Mouse (Mus musculus) embryonic facial prominence, embryonic 13.5 days (tissue): Measurements from ENCODE around the gene Arrb2. TPM values are rescaled to one million over a fixed set of nuclear protein-coding genes. Genes with fewer than 3 reads are reported as not detected.
"Not testable (repeated sequence)": the region's sequence is repeated elsewhere in the genome, so short reads cannot be mapped to it uniquely, and the experiment has no call there.

Experiments used
- ATAC-seq: fragments of 200-750 bp; cut with Nextera tagmentation; 2 replicates; pipeline ENCODE4 v1.8.0; 2017; ENCODE audit warnings: low read depth; ENCODE audit not compliant: insufficient number of reproducible peaks, insufficient read depth, low FRiP score, low TSS enrichment
- H3K27ac ChIP-seq: fragments of 300-500 bp; sonication (generic); 2 replicates; pipeline ENCODE4 v1.5.1; 2015; ENCODE audit warnings: moderate library complexity, mild to moderate bottlenecking, inconsistent platforms
- H3K27me3 ChIP-seq: fragments of 300-500 bp; sonication (generic); 2 replicates; pipeline ENCODE4 v1.6.1; 2015; ENCODE audit warnings: mild to moderate bottlenecking, inconsistent platforms
- H3K36me3 ChIP-seq: fragments of 300-500 bp; sonication (generic); 2 replicates; pipeline ENCODE4 v1.6.1; 2015; ENCODE audit warnings: mild to moderate bottlenecking, inconsistent platforms
- H3K4me1 ChIP-seq: fragments of 300-500 bp; sonication (generic); 2 replicates; pipeline ENCODE4 v1.6.1; 2015; ENCODE audit warnings: inconsistent platforms
- H3K4me2 ChIP-seq: fragments of 300-500 bp; sonication (generic); 2 replicates; pipeline ENCODE4 v1.6.1; 2015; ENCODE audit warnings: moderate library complexity, mild to moderate bottlenecking, inconsistent platforms
- H3K4me3 ChIP-seq: fragments of 300-500 bp; sonication (generic); 2 replicates; pipeline ENCODE4 v1.5.1; 2015; ENCODE audit warnings: mild to moderate bottlenecking, inconsistent platforms
- H3K9ac ChIP-seq: fragments of 300-500 bp; sonication (generic); 2 replicates; pipeline ENCODE4 v1.6.1; 2015; ENCODE audit warnings: mild to moderate bottlenecking, inconsistent platforms
- H3K9me3 ChIP-seq: fragments of 300-500 bp; sonication (generic); 2 replicates; pipeline ENCODE4 v1.6.1; 2016; ENCODE audit warnings: inconsistent platforms
- WGBS: fragments of 180-500 bp; shearing (Covaris S2); methylation state at CpG from one replicate; pipeline ENCODE4 v1.1.7; 2015; ENCODE audit warnings: mixed read lengths; 5-methylcytosine and 5-hydroxymethylcytosine counted together
- microRNA-seq: library from miRNA; unstranded; fragments of <30 nt; microRNA quantifications from one replicate; pipeline ENCODE4, GENCODE M21; 2016
- polyA plus RNA-seq: library from polyadenylated mRNA; unstranded; fragments of >200 nt; fragmentation: Nextera tagmentation; extraction: Ambion mirVana; gene quantifications from 2 replicates; pipeline ENCODE4 v1.2.1, GENCODE M21; 2015

The Arrb2 gene
- polyA plus RNA-seq, 1 experiment from 2014 or later = 18.1 TPM

DNA sequence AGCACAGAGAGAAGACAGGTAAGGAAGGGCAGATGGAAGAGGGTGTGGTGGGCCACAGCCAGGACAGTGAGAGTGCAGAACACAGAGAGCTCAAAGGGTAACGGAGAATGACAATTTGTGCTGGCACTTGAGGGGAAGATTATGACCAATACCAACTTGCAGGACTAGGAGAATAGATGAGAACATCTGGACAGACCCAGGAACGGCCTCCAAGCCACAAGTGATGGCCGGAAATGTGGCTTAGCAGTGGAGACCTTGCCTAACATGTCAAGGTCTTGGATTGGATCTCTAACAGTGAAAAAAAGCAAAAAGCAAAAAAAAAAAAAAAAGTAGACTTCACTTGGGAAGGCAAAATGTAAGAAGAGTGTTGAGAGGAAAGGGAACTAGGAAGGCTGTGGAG is 37.3 kb downstream of the Arrb2 start:
- no peaks in the 10 kb centered on the region for H3K9me3 ChIP-seq
- H3K9ac ChIP-seq = no peak overlapping the region
- H3K27ac ChIP-seq = no peak overlapping the region
- ATAC-seq = no peak
- H3K4me1 ChIP-seq = peaks cover 12% of the 10 kb centered on the region
- H3K4me2 ChIP-seq = no peak overlapping the region
- 84% methylated on average over 3 of the region's 3 CpGs for WGBS
- H3K4me3 ChIP-seq = no peak overlapping the region
- no peaks in the 10 kb centered on the region for H3K36me3 ChIP-seq
- peaks cover 16% of the 10 kb centered on the region for H3K27me3 ChIP-seq

DNA sequence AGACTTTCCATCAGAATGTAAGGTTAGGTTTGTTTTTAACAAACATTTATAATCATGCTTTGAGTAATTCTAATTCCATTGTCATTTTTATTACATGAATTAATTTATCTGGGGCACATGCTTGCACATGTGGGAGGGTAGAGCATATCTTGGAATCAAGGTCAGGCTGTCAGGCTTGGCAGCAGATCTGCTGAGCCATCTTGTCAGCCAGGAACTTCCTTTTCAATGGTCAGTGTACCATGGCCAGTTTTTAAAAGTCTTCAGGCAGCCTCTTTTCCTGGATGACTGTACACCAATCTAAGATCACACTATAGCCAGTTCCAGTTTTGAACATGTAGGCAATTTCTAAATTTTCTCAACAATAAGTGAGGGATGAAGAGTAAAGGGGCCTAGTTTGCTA is 40.3 kb downstream of the Arrb2 start:
- Histone ChIP-seq H3K27ac (no peak overlapping the region), H3K4me2 (no peak overlapping the region), H3K27me3 (no peaks in the 10 kb centered on the region), H3K4me3 (no peak overlapping the region), H3K9ac (no peak overlapping the region), H3K9me3 (no peaks in the 10 kb centered on the region), H3K4me1 (no peaks in the 10 kb centered on the region), H3K36me3 (no peaks in the 10 kb centered on the region)
- ATAC-seq = no peak

DNA sequence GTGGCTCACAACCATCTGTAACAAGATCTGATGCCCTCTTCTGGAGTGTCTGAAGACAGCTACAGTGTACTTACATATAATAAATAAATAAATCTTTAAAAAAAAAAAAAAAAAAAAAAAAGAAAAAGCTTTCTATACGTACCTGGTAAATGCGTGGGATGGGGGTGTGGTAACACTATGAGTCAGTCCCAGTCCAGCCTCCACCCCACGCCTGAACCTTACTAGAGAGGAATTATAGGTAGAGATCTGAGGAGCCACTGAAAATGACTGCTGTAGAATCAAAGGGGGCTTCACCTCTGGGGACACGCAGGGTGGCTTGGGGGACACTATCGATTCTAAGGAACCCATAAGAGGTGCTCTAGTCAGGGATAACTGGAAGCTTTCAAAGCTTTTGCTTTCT is 40.9 kb downstream of the Arrb2 start:
- WGBS = 85% methylated on average over 5 of the region's 5 CpGs
- not testable (repeated sequence) for H3K4me1 ChIP-seq, H3K9me3 ChIP-seq

DNA sequence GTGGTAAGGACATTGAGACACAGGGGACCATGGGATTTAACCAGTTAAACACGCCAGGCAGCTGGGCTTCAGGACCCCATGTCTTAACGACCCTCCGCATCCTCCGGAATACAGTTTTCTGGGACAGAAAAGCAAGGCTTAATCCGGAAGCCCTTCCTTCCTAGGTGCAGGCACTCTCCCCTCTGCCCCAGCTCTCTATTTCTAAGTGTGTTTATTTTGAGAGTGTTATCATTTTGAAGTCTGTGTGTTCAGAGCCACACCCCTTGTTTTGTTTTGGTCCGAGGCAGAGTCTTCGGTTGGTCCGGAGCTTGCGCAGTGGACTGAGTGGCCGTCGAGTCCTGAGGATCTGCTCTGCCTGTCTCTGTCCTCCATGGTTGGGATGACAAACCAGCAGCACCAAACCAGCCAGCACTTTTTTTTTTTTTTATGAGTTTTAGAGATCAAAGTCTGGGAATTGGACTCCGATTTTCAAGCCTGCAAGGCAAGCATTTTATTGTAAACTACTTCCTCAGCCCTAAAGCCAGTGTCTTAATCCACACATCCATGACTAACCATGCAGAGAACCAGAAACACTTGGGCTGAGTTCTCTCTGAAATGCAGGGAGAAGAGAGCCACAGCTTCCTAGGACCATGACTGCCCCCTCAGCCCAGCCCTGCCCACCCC is 42.6 kb downstream of the Arrb2 start:
- Histone ChIP-seq H3K27me3 (no peaks in the 10 kb centered on the region), H3K9ac (no peak overlapping the region), H3K9me3 (no peaks in the 10 kb centered on the region), H3K27ac (no peak overlapping the region), H3K36me3 (no peaks in the 10 kb centered on the region), H3K4me3 (no peak overlapping the region), H3K4me1 (no peaks in the 10 kb centered on the region), H3K4me2 (no peak overlapping the region)
- 72% methylated on average over 12 of the region's 12 CpGs for WGBS
- no peak for ATAC-seq

More for the DNA sequence above, 40.9 kb downstream of the Arrb2 start:
- not testable (repeated sequence) for H3K36me3 ChIP-seq, H3K27me3 ChIP-seq, H3K4me2 ChIP-seq, H3K4me3 ChIP-seq, H3K27ac ChIP-seq, H3K9ac ChIP-seq, ATAC-seq

DNA sequence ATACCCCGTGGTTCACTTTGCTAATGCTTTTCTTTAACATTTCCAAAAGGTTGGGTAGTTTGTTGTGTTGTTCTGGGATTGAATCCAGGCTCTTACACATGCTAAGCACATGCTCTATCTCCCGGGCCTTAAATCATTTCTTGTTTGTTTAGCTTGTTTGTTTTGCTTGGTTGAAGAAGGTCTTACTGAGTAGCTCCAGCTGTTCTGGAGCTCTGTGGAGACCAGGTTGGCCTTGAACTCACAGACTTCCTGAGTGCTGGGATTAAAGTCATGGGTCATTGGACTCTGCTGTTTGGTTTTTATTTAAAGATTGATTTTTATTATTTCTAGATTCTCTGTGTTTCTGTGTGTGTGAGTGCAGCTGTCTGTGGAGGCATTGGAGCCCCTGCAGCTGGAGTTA is 53.1 kb downstream of the Arrb2 start:
- Histone ChIP-seq H3K9me3 (no peaks in the 10 kb centered on the region), H3K36me3 (no peaks in the 10 kb centered on the region), H3K27ac (no peak overlapping the region), H3K4me1 (no peaks in the 10 kb centered on the region), H3K27me3 (no peaks in the 10 kb centered on the region), H3K4me2 (no peak overlapping the region), H3K9ac (no peak overlapping the region), H3K4me3 (no peak overlapping the region)
- ATAC-seq = no peak
- 58% methylated on average over 2 of the region's 2 CpGs for WGBS

DNA sequence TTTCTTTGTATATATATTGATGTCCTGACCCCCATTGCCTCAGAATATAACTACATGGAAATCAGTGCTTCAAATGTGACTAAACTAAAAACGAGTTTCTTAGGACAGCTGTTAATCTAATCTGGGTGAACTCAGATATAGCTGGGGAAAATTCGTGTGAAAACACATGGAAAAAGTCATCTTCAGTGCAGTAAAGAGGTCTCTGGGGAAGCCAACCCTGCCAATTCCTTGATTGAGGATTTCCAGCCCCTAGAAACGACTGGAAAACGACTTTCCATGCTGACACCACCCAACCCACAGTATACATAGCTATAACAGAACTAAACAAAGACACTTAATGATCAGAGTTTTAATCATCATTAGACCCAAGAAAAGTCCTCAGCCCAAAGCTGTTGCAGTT is 55.4 kb downstream of the Arrb2 start:
- 41% methylated on average over 4 of the region's 4 CpGs for WGBS
- Histone ChIP-seq H3K4me2 (no peak overlapping the region), H3K27me3 (no peaks in the 10 kb centered on the region), H3K36me3 (no peaks in the 10 kb centered on the region), H3K27ac (no peak overlapping the region), H3K9ac (no peak overlapping the region), H3K4me3 (no peak overlapping the region), H3K9me3 (no peaks in the 10 kb centered on the region), H3K4me1 (no peaks in the 10 kb centered on the region)
- ATAC-seq = no peak

DNA sequence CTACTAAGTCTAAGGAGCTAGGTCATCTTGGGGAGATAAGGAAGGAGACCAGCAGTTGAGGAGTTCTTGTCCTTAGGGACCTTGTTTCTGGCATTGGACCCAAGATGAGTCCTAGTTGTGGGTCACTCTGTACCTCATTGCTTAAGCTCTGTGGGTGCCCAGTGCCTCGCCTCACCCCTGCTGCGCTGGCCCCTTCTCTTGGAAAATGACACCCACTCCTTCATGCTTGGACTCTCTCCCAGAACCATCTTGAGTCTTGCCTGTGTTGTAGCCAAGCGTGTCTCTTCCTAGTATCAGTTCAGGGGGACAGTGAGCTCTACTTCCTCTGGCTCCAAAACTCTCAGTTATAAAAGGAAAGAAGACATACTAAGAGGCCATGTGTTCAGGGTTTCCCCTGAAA is 56.7 kb downstream of the Arrb2 start:
- no peak overlapping the region for H3K9ac ChIP-seq
- no peak for ATAC-seq
- H3K4me2 ChIP-seq = no peak overlapping the region
- no peaks in the 10 kb centered on the region for H3K36me3 ChIP-seq
- no peak overlapping the region for H3K27ac ChIP-seq
- H3K4me1 ChIP-seq = no peaks in the 10 kb centered on the region
- WGBS = 83% methylated on average over 3 of the region's 3 CpGs
- H3K27me3 ChIP-seq = no peaks in the 10 kb centered on the region
- no peaks in the 10 kb centered on the region for H3K9me3 ChIP-seq
- H3K4me3 ChIP-seq = no peak overlapping the region

DNA sequence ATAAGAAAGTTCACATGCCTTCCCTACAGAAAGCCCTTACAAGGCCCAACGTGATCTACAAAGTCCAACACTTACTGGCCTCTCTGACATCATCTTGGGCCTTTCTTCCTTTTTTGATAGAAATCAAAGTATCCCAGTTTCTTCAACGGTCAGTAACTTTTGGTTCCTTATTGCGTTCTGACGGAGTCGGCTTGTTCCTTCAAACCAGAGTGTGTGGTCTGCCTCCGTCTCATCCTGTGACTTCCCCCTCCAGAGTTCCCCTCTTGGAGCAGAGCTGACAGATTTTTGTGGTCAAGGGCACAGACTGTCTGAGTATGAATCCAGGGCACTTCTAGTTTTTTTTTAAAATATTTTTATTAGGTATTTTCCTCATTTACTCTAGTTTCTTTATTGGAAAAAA is 57.2 kb downstream of the Arrb2 start:
- no peak overlapping the region for H3K27ac ChIP-seq
- no peak overlapping the region for H3K4me3 ChIP-seq
- H3K9ac ChIP-seq = no peak overlapping the region
- no peaks in the 10 kb centered on the region for H3K36me3 ChIP-seq
- no peaks in the 10 kb centered on the region for H3K4me1 ChIP-seq
- H3K27me3 ChIP-seq = no peaks in the 10 kb centered on the region
- WGBS = 84% methylated on average over 6 of the region's 6 CpGs
- no peaks in the 10 kb centered on the region for H3K9me3 ChIP-seq
- H3K4me2 ChIP-seq = no peak overlapping the region
- ATAC-seq = no peak

Small RNAs within 50 kb of the gene (microRNA-seq; reads per million reads assigned to microRNA genes)
- gene Mir7115 = not detected

Other genes with a start within 250 kb of the Arrb2 start
- gene Slc16a11, start 219.9 kb upstream of the Arrb2 start, polyA plus RNA-seq = 1.9 and 3.5 TPM in 2 replicates
- 9.8 and 13.0 TPM in 2 replicates for gene Slc16a13, start 211.6 kb upstream of the Arrb2 start, polyA plus RNA-seq
- 11.1 and 11.3 TPM in 2 replicates for gene Bcl6b, start 202.8 kb upstream of the Arrb2 start, polyA plus RNA-seq
- gene 0610010K14Rik, start 194.7 kb upstream of the Arrb2 start, polyA plus RNA-seq = 188 and 200 TPM in 2 replicates
- 11.7 and 13.9 TPM in 2 replicates for gene Gm21988, start 192.8 kb upstream of the Arrb2 start, polyA plus RNA-seq
- gene Rnasek, start 192.8 kb upstream of the Arrb2 start, polyA plus RNA-seq = 168 and 170 TPM in 2 replicates
- 6.7 and 7.6 TPM in 2 replicates for gene Alox12, start 177.3 kb upstream of the Arrb2 start, polyA plus RNA-seq
- 0.32 and 0.67 TPM in 2 replicates for gene Alox12e, start 110.0 kb upstream of the Arrb2 start, polyA plus RNA-seq
- 0.87 and 1.3 TPM in 2 replicates for gene Alox15, start 80.6 kb upstream of the Arrb2 start, polyA plus RNA-seq
- 37.1 and 42.1 TPM in 2 replicates for gene Pelp1, start 22.6 kb upstream of the Arrb2 start, polyA plus RNA-seq
- 40.8 and 44.7 TPM in 2 replicates for gene Med11, start 19.3 kb downstream of the Arrb2 start, polyA plus RNA-seq
- gene Zmynd15, start 26.8 kb downstream of the Arrb2 start, polyA plus RNA-seq = 0.59 and 0.78 TPM in 2 replicates
- 2.4 and 2.6 TPM in 2 replicates for gene Cxcl16, start 27.3 kb downstream of the Arrb2 start, polyA plus RNA-seq
- gene Tm4sf5, start 72.6 kb downstream of the Arrb2 start, polyA plus RNA-seq = 0.69 TPM in 1 of 2 replicates, not detected in the other
- 0.56 TPM in 1 of 2 replicates, not detected in the other for gene Vmo1, start 82.0 kb downstream of the Arrb2 start, polyA plus RNA-seq
- 0.45 TPM in 1 of 2 replicates, not detected in the other for gene Gltpd2, start 86.6 kb downstream of the Arrb2 start, polyA plus RNA-seq
- 837 and 839 TPM in 2 replicates for gene Psmb6, start 92.7 kb downstream of the Arrb2 start, polyA plus RNA-seq
- gene Gm40193, start 100.3 kb downstream of the Arrb2 start, polyA plus RNA-seq = not detected in 2 replicates
- gene Pld2, start 107.4 kb downstream of the Arrb2 start, polyA plus RNA-seq = 5.3 and 6.5 TPM in 2 replicates
- gene Mink1, start 130.2 kb downstream of the Arrb2 start, polyA plus RNA-seq = 14.6 and 16.5 TPM in 2 replicates
- gene 4930544D05Rik, start 183.2 kb downstream of the Arrb2 start, polyA plus RNA-seq = not detected in 2 replicates
- not detected in 2 replicates for gene Chrne, start 186.6 kb downstream of the Arrb2 start, polyA plus RNA-seq
- 0.10 and 0.37 TPM in 2 replicates for gene Gp1ba, start 206.5 kb downstream of the Arrb2 start, polyA plus RNA-seq
- gene Rnf167, start 214.6 kb downstream of the Arrb2 start, polyA plus RNA-seq = 131 and 135 TPM in 2 replicates
- 167 and 170 TPM in 2 replicates for gene Slc25a11, start 214.8 kb downstream of the Arrb2 start, polyA plus RNA-seq
- gene Pfn1, start 222.0 kb downstream of the Arrb2 start, polyA plus RNA-seq = 1,478 and 1,672 TPM in 2 replicates
- gene Eno3, start 224.6 kb downstream of the Arrb2 start, polyA plus RNA-seq = 18.3 and 19.7 TPM in 2 replicates
- gene Spag7, start 236.8 kb downstream of the Arrb2 start, polyA plus RNA-seq = 159 and 163 TPM in 2 replicates